Mouse (Mus musculus) layer of hippocampus, adult 2 months (tissue): ENCODE results near the gene Pdlim4. TPM values are rescaled to one million over a fixed set of nuclear protein-coding genes. Genes with fewer than 3 reads are reported as not detected.

Experiments used
- DNase-seq, 2 experiments: peaks; one replicate each; pipeline ENCODE4 v3.0.0; 2022; ENCODE audit warnings: low spot score in 2 of 2
- H3K27ac ChIP-seq: fragments of 200-600 bp; 2 replicates; pipeline ENCODE4 v1.8.1; 2022
- H3K4me3 ChIP-seq: fragments of 200-600 bp; 2 replicates; pipeline ENCODE4 v1.8.1; 2022; ENCODE audit warnings: mild to moderate bottlenecking
- CTCF ChIP-seq: fragments of 200-600 bp; conservative IDR thresholded peaks from 2 replicates; pipeline ENCODE4 v1.8.1; 2022; ENCODE audit warnings: antibody characterized with exemption, mild to moderate bottlenecking, moderate library complexity
- long read RNA-seq, 2 experiments: library from polyadenylated mRNA; stranded (forward); transcript quantifications; one replicate each; pipeline ENCODE4 v2.0.0; 2021; ENCODE audit warnings: borderline mapping rate in 2 of 2
- total RNA-seq, 2 experiments: library from RNA; stranded (reverse); gene quantifications; 2 replicates each; pipeline ENCODE4 v1.2.3; 2021

Pdlim4 gene
- total RNA-seq, result 10 to 100 TPM; 13.4 to 14.3 TPM
- long read RNA-seq, experiment 1, transcript Pdlim4-201 (7 exons, 1,182 nt), result major isoform, 7 of 7 reads
- long read RNA-seq, experiment 1, partial matches to known transcripts, result 0 of 7 reads
- long read RNA-seq, experiment 1, other reads (novel, unspliced or antisense), result 0 of 7 reads
- long read RNA-seq, experiment 2, transcript Pdlim4-201 (7 exons, 1,182 nt), result major isoform, 17 of 21 reads
- long read RNA-seq, experiment 2, partial matches to known transcripts, result 1 of 21 reads
- long read RNA-seq, experiment 2, other reads (novel, unspliced or antisense), result 3 of 21 reads

DNA sequence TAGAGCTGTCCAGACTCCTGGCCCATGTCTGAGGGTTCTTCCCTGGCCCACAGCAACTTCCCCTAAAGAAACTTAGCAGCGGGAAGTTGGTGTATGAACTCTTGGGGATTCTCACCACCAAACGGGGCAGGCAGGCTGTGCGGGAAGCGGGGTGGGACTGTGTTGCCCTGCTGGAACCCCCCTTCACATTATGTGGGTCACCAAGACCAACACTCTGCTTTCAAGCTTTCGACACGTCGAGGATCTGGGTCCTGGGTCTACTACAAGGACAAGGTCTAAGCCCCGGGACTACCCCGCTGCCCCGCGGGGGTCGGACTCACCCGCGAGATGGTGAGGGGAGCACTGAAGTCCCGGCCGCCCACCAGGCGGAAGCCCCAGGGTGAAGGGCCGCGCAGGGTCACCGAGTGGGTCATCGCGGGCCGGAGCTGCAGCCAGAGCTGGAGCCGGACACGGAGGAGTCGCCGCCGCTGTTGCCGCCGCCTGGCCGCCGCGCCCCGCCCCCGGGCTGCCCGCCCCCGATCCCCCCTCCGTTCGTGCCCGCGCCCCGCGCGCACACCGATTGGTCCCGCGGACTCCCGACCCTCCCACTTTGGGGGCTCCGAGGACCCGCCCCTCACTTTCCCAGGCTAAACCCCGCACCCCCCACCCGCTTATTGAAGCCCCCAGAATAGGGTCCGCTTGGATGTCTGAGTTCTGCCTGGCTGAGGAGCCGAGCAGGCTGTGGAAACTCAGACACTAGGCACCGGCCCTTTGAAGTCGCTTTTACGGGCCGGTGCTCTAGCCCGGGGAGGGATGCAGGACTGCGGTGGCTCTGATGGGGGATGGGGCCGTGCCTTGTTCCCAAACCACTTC is at the start of gene Pdlim4:
Pdlim4 (minus strand) TSS at position 495 of the 852 bp plus-strand sequence.
- peak within 1 kb of the TSS; percentile 53 for H3K4me3 ChIP-seq
- no peak for DNase-seq
- H3K27ac ChIP-seq, result peak within 1 kb of the TSS; percentile 78
- no peak for TF ChIP-seq CTCF

- no peak overlapping the region for H3K4me3 ChIP-seq
- no peak for DNase-seq
- no peak overlapping the region for H3K27ac ChIP-seq
- no peak for TF ChIP-seq CTCF
Observed at GRCm38 (mm10) chr11:54117096-54117495, 48.3 kb upstream of the Pdlim4 start.

DNA sequence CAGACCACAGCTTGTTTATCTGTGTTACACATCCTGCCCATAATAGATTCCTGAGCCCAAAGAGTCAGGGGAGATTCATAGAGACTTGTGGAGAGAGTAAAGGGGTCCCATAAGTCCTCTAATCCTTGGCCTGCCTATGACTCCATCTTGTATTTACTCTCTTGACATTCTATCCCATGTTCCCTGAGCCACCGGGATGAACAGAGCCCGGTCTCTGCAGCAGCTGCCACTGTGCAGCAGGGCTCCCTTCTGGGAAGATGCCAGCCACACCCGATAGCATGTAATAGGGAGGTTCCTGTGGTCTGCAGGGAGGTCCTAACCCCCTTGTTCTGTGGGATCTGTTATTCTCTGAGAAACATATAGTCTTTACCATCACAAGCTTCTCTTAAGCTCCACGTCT is 47.6 kb upstream of the Pdlim4 start:
- no peak overlapping the region for H3K27ac ChIP-seq
- TF ChIP-seq CTCF, result no peak
- H3K4me3 ChIP-seq, result no peak overlapping the region
- DNase-seq, result no peak

- TF ChIP-seq CTCF, result no peak
- Histone ChIP-seq H3K27ac (no peak overlapping the region), H3K4me3 (no peak overlapping the region)
- no peak for DNase-seq
Observed at GRCm38 (mm10) chr11:54115911-54116310, 47.1 kb upstream of the Pdlim4 start.

GRCm38 (mm10) chr11:54115301-54115700 is 46.5 kb upstream of the Pdlim4 start:
- no peak for DNase-seq
- no peak for TF ChIP-seq CTCF
- Histone ChIP-seq H3K27ac (no peak overlapping the region), H3K4me3 (no peak overlapping the region)

- no peak overlapping the region for H3K27ac ChIP-seq
- TF ChIP-seq CTCF, result no peak
Observed at GRCm38 (mm10) chr11:54114746-54115145, 45.9 kb upstream of the Pdlim4 start.

DNA sequence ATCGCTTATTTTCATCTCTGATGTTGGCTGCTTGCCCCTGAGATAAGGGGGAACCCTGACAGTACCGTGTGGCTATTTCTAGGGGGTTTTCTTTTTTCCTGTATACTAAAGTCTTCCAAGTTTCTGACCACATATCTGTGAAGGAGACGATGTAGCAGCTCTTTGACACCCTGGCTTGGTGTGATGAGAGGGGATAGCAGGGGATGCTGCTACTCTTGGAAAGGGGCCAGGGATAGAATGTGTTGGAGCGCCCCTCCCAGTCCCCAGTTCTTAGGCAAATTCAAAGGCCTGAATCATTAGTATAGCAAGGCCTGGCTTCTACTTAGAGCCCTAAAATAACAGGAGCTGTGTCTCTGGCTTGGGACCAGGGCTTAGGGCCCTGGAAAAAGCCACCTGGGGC is 44.5 kb upstream of the Pdlim4 start:
- no peak for DNase-seq
- TF ChIP-seq CTCF, result no peak
- Histone ChIP-seq H3K4me3 (peak overlapping the region; percentile 33; the same call in 1 of the 2 replicates), H3K27ac (peak overlapping the region; percentile 96)

More at GRCm38 (mm10) chr11:54114746-54115145, 45.9 kb upstream of the Pdlim4 start:
- peak in 1 of 2 experiments; percentile 2 for DNase-seq
- H3K4me3 ChIP-seq, result no peak overlapping the region

DNA sequence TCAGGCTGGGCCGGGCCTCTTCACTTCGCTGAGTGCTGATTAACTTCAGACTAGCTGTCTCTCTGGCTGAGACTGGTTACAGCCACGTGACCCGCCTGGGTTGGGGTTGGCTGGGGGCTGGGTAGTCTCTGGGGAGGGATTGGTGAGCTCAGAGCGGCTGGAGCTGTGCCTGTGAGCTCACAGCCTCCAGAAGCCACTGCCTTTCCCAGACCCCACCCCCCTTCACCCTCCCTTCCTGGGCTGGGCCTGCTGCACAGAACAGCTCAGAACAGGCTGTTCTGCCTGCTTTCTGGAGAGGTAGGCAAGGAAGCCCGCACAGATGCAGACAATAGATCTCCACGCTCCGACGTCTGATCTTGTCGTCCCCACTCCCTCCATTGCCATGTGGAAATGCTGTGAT is 44.1 kb upstream of the Pdlim4 start:
- no peak for TF ChIP-seq CTCF
- Histone ChIP-seq H3K27ac (peak overlapping the region; percentile 96), H3K4me3 (peak overlapping the region; percentile 33; the same call in 1 of the 2 replicates)
- DNase-seq, result peak; percentile 91 to 94

DNA sequence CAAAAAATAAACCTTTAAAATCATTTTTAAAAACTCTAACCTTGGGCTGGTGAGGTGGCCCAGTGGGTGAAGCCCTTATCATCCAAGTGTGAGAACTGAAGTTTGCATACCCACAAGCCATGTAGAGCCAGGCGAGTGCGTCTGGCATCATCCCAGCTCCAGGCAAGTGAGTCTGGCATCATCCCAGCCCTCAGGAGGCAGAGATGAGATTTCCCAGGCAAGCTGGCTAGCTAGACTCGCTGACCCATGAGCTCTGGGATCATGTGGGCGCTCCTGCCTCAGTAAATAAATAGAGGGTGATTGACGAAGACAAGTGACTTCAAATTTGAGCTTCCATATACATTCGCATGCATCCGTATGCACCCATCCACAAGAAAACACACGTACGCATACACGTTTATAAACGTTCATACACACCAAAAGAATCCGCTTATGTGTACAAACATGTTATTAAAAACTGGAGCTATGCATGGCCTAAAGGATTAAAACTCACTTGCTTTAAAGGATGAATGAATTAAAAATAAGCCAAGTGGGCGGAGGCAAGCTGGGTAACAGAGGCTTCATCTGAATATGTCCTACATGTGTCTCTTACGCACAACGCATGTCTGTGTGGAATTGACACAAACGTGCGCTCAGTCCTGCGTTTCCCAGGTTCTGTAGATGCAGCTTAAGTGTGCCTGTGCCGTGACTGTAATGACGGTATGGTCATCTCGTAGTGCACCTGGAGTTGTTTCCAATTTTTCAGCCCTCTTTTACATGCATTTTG is 43.3 kb upstream of the Pdlim4 start:
- no peak for TF ChIP-seq CTCF
- DNase-seq, result peak in 1 of 2 experiments; percentile 31
- H3K27ac ChIP-seq, result peak overlapping the region; percentile 96
- H3K4me3 ChIP-seq, result no peak overlapping the region

DNA sequence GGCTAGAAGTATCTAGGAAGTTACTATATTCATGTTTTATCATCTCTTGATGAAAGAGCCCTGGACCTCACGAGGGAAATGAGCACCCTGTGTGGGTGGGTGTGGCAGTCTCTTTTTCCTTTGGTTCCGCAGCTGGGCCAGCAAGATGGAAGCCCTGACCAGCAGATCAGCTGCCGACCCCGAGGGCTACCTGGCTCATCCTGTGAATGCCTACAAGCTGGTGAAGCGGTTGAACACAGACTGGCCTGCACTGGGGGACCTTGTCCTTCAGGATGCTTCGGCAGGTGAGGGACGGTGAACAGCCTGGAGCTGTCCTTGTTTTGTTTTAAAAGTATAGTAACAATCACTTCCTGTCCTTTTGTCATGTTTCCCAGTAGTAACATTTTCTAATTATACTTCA is 42.5 kb upstream of the Pdlim4 start:
- DNase-seq, result no peak
- no peak for TF ChIP-seq CTCF
- Histone ChIP-seq H3K4me3 (no peak overlapping the region), H3K27ac (no peak overlapping the region)

DNA sequence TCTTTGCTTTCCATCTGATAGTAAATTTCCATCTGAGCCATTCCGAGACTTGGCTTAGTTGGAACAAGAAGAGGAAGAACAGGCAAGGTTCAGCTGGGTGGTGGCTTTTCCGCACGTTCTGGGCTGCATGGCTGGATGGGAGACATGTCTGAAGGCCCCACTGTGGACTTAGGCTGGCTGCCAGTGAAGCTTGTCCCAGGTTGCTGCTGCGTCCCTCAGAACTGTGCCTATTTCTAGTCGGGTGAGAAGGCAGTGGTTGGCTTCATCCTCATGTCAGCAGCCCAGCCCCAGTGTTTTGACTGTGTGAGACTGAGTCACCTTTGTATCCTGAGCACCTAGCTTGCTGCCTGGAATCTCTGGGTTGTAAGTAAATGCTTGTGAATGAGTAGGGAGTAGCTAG is 40.1 kb upstream of the Pdlim4 start:
- no peak for TF ChIP-seq CTCF
- H3K27ac ChIP-seq, result no peak overlapping the region
- no peak for DNase-seq
- H3K4me3 ChIP-seq, result no peak overlapping the region

GRCm38 (mm10) chr11:54108131-54108530 is 39.3 kb upstream of the Pdlim4 start:
- TF ChIP-seq CTCF, result no peak
- DNase-seq, result no peak
- Histone ChIP-seq H3K4me3 (no peak overlapping the region), H3K27ac (no peak overlapping the region)

- peak overlapping the region; percentile 41; the same call in 1 of the 2 replicates for H3K27ac ChIP-seq
- H3K4me3 ChIP-seq, result no peak overlapping the region
- DNase-seq, result no peak
- no peak for TF ChIP-seq CTCF
Observed at GRCm38 (mm10) chr11:54107239-54107638, 38.4 kb upstream of the Pdlim4 start.
